Mouse (Mus musculus) fibroblast of lung, adult 2 months (primary cell): ENCODE results near the gene Plbd1.

Experiments used
- DNase-seq: peaks from one replicate; pipeline ENCODE4 v3.0.0-alpha.2; 2011; ENCODE audit warnings: low read depth

The Plbd1 gene

GRCm38 (mm10) chr6:136650664-136651063 is 11.1 kb downstream of the Plbd1 start:
- DNase-seq: no peak

DNA sequence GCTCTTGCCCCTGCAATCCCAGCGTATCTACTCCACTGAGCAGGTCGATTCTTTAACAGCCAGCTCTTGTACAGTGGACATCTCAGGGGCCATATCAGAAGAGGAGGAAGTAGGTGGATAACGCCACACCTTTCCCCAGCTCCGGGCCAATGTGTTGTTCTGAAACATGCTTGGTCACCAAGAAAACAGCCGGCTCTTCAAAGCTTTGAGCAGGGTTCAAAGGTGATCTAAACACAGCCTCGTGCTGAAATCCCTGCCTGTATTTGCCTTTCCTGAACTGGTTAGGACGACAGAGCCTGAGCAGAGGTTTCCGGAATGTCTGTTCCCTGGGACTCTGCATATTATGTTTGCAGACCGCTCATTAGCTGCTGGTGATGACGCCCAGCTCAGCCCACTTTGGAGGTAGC is 14.3 kb downstream of the Plbd1 start:
- DNase-seq: no peak

- DNase-seq: no peak
These were observed 15.5 kb downstream of the Plbd1 start for GRCm38 (mm10) chr6:136646207-136646606.

- no peak for DNase-seq
These were observed 16.0 kb downstream of the Plbd1 start for GRCm38 (mm10) chr6:136645754-136646153.

DNA sequence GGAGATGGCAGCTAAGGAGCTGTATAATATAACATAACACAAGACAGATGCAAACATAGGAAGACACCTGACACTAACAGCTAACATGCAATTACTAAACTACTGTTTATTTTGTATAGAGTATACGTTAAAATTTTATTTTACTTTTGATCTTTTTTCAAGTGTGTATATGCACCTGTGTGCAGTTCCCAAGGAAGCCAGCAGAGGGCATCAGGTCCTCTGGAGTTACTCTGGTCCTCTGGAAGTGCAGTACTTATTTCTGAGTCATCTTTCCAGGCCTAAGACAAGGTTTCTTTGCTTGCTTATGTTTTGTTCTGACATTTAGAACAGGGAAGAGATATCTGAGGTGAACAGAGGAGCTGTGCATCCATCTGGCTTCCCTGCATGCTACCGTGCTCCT is 17.6 kb downstream of the Plbd1 start:
- no peak for DNase-seq

DNA sequence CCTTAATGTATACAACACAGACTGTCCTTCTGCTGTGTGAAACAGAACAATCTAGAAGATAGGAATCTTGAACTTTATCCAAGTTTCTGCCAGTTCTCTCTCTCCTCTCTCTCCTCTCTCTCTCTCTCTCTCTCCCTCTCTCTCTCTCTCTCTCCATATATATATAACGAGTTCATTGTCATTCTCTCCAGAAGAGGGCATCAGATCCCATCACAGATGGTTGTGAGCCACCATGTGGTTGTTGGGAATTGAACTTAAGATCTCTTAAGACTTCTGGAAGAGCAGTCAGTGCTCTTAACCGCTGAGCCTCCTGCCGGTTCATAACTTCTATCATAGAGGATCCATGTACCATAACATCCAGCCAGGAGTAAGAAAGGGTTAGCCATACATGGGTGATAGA is 26.7 kb downstream of the Plbd1 start:
- DNase-seq: no peak

GRCm38 (mm10) chr6:136633719-136634118 is 28.0 kb downstream of the Plbd1 start:
- DNase-seq: no peak

DNA sequence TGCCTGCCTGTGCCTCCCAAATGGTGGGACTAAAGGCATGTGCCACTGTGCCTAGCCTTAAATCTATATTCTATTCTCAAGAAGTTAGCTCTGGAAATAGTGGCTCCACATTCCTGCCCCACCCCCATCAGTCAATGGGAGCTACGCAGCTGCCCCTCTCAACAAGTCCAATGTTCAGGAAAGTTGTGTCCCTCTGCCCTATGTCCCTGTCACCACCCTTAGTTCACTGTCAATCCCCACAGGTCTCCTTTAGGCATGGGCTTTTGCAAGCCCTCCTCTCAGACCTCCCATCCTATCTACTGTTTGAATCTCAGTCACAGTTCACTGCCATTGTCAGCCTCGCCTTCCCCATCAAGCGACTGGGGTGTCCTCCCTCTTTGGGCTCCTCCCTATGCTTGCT is 28.6 kb downstream of the Plbd1 start:
- DNase-seq: no peak

DNA sequence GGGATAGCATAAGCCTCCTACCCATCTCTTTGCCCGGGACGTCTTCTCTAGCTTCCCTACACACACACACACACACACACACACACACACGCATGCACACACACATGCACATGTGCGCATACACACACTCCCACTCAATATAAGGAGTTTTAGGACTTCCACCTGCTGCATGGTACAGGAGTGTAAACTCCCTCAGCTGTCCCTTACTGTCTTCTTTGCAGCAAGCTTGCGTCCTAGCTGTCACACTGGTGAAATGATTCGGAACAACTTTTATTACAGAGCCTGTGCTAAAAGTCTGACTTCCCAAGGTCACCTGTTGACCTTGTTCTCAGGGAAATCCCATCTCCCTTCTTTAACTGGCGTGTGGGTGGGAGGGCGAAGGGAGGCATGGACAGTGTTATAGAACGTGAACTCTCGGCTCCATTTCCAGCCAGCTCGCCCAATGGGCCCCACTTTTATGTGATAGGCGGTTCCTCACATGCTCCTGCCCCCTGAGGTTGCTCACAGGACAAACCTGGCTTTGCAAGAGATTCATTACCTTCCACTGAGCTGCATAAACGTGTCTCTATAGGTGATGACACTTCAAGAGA is 29.7 kb downstream of the Plbd1 start:
- no peak for DNase-seq

DNA sequence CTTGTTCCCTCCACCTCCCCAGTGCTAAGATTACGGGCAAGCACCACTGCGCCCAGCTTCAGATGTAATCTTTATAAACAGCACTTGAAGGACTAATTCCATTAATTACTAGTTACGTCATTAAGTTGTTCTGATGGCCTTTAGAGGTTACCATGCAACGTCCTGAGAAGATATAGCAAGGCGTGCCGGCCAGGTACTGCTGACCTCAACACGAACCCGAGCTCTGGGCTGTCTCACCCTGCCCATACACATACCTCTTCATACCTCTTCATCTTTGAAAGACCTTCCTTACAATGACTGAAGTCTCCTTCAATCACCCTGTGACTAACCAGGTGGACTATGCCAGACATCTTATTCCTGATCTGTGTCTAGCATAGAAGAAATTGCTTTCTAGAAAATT is 30.2 kb downstream of the Plbd1 start:
- no peak for DNase-seq

GRCm38 (mm10) chr6:136629639-136630038 is 32.1 kb downstream of the Plbd1 start:
- DNase-seq: no peak

DNA sequence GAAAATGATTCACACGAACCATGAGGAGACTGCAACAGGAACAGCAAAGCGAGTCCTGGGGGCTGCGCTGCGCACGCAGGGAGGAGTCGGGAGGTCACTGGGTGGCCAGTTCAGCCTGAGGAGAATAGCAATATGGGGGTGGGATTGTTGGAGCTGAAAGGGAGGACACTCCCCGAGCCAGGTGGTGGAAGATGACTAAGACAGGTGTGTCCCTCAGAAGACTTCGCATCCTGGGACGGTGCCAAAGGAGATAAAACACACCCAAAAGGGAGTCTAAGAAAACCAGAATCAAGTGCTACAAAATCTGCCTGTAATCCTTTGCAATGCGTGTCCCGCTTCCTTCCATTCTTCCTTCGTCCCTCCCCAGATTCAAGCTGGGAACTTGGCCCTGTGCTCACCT is 36.3 kb downstream of the Plbd1 start:
- DNase-seq: no peak

DNA sequence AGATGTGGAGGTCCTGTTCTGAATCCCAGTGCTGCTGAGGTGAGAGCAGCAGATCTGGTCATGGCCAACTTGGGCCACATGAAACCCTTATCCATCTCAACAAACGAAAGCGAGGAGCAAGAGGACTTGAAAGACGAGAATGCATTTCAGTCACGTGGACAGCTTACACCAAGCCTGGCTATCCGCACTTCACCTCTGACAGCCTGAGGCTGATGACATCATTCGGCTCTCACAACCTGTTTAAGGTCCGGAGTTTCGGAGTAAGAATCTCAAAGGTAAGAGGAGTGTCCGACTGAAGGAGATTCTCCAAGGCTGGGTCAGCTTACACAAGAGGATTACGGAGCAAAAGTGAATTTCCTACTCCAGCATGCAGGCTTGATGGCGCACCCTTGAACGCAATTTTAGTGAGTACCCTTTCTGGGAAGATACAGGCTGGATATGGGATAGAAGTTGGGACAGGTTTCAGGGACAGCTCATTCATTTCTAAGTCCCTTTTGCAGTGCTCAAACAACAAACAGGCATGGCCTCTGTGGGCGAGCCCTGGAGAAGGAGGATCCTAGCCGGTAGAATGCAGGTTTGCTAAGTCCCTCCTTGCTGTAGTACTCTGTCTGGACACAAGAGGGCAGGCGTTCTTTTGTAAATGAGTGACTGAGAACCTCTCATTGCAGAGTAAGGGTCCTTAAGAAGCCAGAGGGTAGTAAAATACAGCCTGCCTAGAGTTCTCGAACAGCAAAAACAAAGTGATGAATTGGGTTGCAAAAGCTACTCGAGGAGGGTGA is 41.2 kb downstream of the Plbd1 start:
- peak; percentile 39 for DNase-seq

DNA sequence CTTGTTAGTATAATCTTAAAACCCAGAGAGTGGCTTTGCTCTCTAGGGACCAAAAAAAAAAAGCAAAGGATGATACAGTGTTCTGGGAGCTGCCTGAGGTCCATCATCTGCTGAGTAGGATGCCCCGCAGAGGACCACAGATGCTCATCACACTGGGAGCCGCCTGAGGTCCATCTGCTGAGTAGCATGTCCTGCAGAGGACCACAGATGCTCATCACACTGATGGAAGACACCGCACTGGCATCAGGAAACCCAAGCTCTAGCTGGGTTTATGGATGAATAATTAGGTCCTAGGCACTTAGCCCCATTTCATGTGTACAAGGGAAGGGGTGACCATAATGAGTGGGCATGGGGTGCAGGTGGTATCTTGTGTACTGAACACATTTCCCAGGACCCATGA is 47.6 kb downstream of the Plbd1 start:
- DNase-seq: no peak

GRCm38 (mm10) chr6:136612312-136612711 is 49.4 kb downstream of the Plbd1 start:
- no peak for DNase-seq

GRCm38 (mm10) chr6:136611351-136612215 is 50.1 kb downstream of the Plbd1 start:
- DNase-seq: no peak

GRCm38 (mm10) chr6:136602601-136603000 is 59.1 kb downstream of the Plbd1 start:
- DNase-seq: no peak

DNA sequence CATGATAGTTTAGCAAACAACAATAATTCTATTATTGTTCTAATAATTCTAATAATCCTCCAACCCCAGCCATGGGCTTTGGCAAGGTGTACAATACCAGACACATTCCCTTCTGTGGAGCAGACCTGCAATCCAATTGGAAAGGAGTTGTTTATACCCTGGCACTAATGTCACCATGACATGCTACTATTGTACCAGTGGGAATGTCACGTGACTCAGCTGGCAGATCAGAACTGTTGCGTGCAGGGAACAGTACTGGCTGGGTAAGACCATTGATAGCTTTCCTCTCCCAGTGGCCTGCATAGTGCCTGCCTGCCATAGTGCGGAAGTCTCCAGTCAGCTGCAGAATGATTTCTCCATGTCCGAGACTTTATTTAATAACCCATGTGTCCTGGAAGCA is 67.2 kb downstream of the Plbd1 start:
- DNase-seq: no peak

- DNase-seq: no peak
These were observed 71.0 kb downstream of the Plbd1 start for GRCm38 (mm10) chr6:136590739-136591138.

GRCm38 (mm10) chr6:136566002-136566401 is 95.7 kb downstream of the Plbd1 start:
- no peak for DNase-seq
